Mouse (Mus musculus): Measurements from ENCODE around the gene Fkbp8. TPM values are rescaled to one million over a fixed set of nuclear protein-coding genes. Genes with fewer than 3 reads are reported as not detected.
A peak's percentile ranks its signal among the peaks of the same experiment; 100 is the strongest.

Gene Fkbp8
- polyA plus RNA-seq, 1 experiment from 2014 or later: 389 TPM

DNA sequence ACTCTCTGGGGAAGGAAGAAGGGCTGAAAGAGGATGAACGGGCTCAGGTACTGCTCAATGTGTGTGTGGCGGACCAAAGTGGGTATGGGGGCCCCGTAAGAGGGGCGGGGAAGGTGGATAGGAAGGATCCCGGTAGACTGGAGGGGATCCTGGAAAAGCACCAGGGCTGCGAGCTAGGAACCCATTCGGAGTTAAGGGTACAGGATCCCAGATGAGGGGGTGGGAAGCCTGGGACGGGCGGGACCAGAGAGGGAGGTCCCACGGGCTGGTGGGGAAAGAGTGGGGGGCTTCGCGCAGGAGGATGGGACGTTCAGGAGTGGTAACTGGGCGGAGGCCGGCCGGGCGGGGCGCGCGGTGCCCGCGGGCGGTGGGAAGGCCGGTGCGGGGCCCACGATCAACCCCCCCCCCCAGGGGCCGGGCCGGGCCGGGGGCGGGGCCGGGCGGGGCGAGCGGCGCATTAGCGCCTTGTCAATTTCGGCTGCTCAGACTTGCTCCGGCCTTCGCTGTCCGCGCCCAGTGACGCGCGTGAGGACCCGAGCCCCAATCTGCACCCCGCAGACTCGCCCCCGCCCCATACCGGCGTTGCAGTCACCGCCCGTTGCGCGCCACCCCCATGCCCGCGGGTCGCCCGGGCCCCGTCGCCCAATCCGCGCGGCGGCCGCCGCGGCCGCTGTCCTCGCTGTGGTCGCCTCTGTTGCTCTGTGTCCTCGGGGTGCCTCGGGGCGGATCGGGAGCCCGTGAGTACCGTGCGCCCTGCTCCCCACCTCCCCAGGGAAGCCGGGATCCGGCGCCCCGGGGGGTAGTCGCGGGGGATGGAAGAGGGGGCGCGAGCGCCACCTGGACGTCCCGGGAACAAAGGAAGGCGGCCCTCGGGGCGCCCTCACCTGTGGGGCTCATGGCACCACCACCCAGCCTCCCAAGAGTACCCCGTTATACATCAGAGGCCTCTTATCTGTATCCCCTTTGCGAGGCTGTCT lies 34.6 kb upstream of the Fkbp8 start, which contains the start of gene Crlf1:
Gene Crlf1, plus strand, starts transcription at position 495 of the 977 bp plus-strand sequence.
- no peak within 1 kb of the TSS for H3K27ac ChIP-seq (replicated peaks)
- peak within 1 kb of the TSS; percentile 63 for H3K4me2 ChIP-seq
- peaks cover 99% of the 10 kb centered on the region for H3K27me3 ChIP-seq (replicated peaks)
- ATAC-seq (ENCODE audit: low FRiP score): no peak
- peak within 1 kb of the TSS; percentile 26 for H3K9ac ChIP-seq (replicated peaks)
- H3K4me1 ChIP-seq: peaks cover 61% of the 10 kb centered on the region
- under 1% methylated on average over 55 of the region's 93 CpGs for WGBS
- H3K9me3 ChIP-seq (replicated peaks): no peaks in the 10 kb centered on the region
- H3K4me3 ChIP-seq (replicated peaks): peak within 1 kb of the TSS; percentile 35
- H3K36me3 ChIP-seq: no peaks in the 10 kb centered on the region

- ATAC-seq (ENCODE audit: low FRiP score): no peak
- no peaks in the 10 kb centered on the region for H3K36me3 ChIP-seq
- peaks cover 99% of the 10 kb centered on the region for H3K27me3 ChIP-seq (replicated peaks)
- H3K4me3 ChIP-seq (replicated peaks): peak overlapping the region; percentile 35
- H3K27ac ChIP-seq (replicated peaks): no peak overlapping the region
- H3K9ac ChIP-seq (replicated peaks): 0 out of 2 replicates have a peak overlapping the region, but pooled peaks have one; percentile 17
- H3K4me2 ChIP-seq: peak overlapping the region; percentile 63
- 1% methylated on average over 44 of the region's 47 CpGs for WGBS
- H3K4me1 ChIP-seq: peaks cover 52% of the 10 kb centered on the region
- no peaks in the 10 kb centered on the region for H3K9me3 ChIP-seq (replicated peaks)
These were observed 33.7 kb upstream of the Fkbp8 start for GRCm38 (mm10) chr8:70493692-70494415.

GRCm38 (mm10) chr8:70494416-70494945 lies 33.0 kb upstream of the Fkbp8 start:
- WGBS: 4% methylated on average over 28 of the region's 28 CpGs
- peak overlapping the region; percentile 35 for H3K4me3 ChIP-seq (replicated peaks)

GRCm38 (mm10) chr8:70495001-70495770 lies 32.3 kb upstream of the Fkbp8 start:
- Histone ChIP-seq H3K36me3 (no peaks in the 10 kb centered on the region), H3K9ac (replicated peaks) (no peak overlapping the region), H3K4me3 (replicated peaks) (no peak overlapping the region), H3K4me2 (peak overlapping the region; percentile 20), H3K27me3 (replicated peaks) (peaks cover 98% of the 10 kb centered on the region), H3K4me1 (peaks cover 41% of the 10 kb centered on the region), H3K9me3 (replicated peaks) (no peaks in the 10 kb centered on the region), H3K27ac (replicated peaks) (no peak overlapping the region)
- 0 out of 2 replicates have a peak, but pooled peaks have one; percentile 15 for ATAC-seq (ENCODE audit: low FRiP score)
- WGBS: 2% methylated on average over 21 of the region's 21 CpGs

More at GRCm38 (mm10) chr8:70494416-70494945, 33.0 kb upstream of the Fkbp8 start:
- H3K27me3 ChIP-seq (replicated peaks): peaks cover 98% of the 10 kb centered on the region
- peak overlapping the region; percentile 63 for H3K4me2 ChIP-seq
- no peak overlapping the region for H3K9ac ChIP-seq (replicated peaks)
- H3K36me3 ChIP-seq: no peaks in the 10 kb centered on the region
- H3K27ac ChIP-seq (replicated peaks): no peak overlapping the region
- H3K4me1 ChIP-seq: peaks cover 45% of the 10 kb centered on the region
- ATAC-seq (ENCODE audit: low FRiP score): no peak
- no peaks in the 10 kb centered on the region for H3K9me3 ChIP-seq (replicated peaks)

DNA sequence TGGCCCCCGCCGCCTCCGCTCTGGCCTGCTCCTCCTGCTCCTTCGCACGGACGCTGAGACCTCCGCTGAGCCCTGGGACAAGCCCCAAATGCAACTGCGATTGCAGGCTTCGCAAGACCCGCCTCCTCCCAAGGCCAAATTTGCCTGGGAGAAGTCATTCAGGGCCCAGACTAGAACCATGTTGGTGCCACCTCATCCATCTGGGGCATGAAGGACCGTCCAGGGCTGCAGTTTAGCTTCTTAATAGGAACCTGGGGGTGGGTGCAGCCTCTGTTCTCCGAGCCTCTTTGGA lies 31.8 kb upstream of the Fkbp8 start:
- Histone ChIP-seq H3K27me3 (replicated peaks) (peaks cover 98% of the 10 kb centered on the region), H3K9ac (replicated peaks) (no peak overlapping the region), H3K27ac (replicated peaks) (no peak overlapping the region), H3K9me3 (replicated peaks) (no peaks in the 10 kb centered on the region), H3K4me3 (replicated peaks) (no peak overlapping the region), H3K4me1 (peaks cover 45% of the 10 kb centered on the region), H3K4me2 (peak overlapping the region; percentile 20), H3K36me3 (no peaks in the 10 kb centered on the region)
- ATAC-seq (ENCODE audit: low FRiP score): no peak
- WGBS: 8% methylated on average over 12 of the region's 12 CpGs

DNA sequence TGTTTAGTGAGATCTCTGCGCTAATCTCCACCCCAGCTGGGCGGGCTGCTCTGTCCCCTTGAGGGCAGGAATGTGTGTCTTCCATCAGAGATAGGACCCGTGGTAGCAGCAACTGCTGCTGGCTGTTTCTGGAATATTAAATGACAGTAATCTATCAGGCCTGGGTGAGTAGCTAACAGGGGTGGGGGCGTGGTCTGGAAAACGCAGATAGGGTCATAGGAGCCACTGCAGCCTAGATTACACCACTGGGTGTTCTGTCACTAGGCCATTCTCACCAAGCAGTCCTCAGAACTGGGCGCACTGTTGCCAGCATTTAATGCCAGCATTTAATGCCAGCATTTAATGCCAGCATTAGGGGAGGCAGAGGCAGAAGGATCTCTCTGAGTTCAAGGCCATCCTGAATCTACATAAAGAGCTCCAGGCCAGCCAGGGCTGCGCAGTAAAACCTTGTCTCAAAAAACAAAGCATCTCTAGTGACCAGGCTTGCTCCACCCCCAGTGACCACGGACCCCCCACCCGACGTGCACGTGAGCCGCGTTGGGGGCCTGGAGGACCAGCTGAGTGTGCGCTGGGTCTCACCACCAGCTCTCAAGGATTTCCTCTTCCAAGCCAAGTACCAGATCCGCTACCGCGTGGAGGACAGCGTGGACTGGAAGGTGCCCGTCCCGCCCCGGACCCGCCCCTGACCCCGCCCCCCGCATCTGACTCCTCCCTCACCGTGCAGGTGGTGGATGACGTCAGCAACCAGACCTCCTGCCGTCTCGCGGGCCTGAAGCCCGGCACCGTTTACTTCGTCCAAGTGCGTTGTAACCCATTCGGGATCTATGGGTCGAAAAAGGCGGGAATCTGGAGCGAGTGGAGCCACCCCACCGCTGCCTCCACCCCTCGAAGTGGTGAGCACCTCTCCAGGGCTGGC lies 26.9 kb upstream of the Fkbp8 start:
- H3K4me2 ChIP-seq: peak overlapping the region; percentile 46
- 11% methylated on average over 39 of the region's 39 CpGs for WGBS

DNA sequence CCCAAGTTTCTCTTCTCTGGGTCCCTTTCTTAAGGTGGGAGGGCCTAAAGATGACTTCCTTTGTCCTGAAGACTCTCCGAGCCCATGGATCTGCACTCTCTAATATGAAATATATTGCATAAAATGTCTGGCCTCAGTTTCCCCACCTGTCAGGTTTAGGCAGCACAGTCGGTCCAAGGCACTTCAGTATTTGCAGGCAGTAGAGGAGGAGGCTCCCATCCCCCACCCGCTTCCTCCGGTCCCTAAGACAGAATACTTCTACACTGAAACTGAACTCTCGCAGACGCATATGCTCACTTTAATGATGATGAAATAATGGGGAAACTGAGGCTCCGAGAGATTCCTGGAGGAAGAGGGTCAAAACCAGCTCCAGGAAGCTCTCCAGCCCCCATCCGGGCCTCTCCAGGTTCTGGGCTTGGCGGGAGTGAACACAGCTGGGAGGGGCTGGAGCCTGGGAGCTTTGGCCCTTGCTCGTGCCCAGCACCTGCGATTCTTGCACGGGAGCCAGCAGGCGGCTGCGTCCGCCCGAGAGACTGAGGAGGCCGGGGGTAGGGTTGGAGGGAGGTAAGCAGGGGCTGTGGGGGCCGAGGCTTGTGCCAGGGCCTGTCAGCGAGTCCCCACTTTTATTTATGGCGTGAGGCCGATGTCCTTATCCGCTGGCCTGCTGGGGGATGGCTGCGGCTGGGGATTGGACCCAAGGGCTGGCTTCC lies 25.5 kb upstream of the Fkbp8 start:
- H3K9ac ChIP-seq (replicated peaks): peak overlapping the region; percentile 17; the same call in 1 of the 2 replicates
- peaks cover 4% of the 10 kb centered on the region for H3K36me3 ChIP-seq
- peaks cover 67% of the 10 kb centered on the region for H3K27me3 ChIP-seq (replicated peaks)
- 9% methylated on average over 23 of the region's 23 CpGs for WGBS
- H3K4me1 ChIP-seq: peaks cover 61% of the 10 kb centered on the region
- H3K4me3 ChIP-seq (replicated peaks): no peak overlapping the region
- H3K4me2 ChIP-seq: no peak overlapping the region
- H3K9me3 ChIP-seq (replicated peaks): no peaks in the 10 kb centered on the region
- no peak overlapping the region; the same call in 1 of the 2 replicates for H3K27ac ChIP-seq (replicated peaks)
- ATAC-seq (ENCODE audit: low FRiP score): no peak

More for the DNA sequence above, 26.9 kb upstream of the Fkbp8 start:
- no peak overlapping the region for H3K9ac ChIP-seq (replicated peaks)
- peaks cover 3% of the 10 kb centered on the region; the same call in 1 of the 2 replicates for H3K36me3 ChIP-seq
- no peak overlapping the region for H3K27ac ChIP-seq (replicated peaks)
- no peaks in the 10 kb centered on the region for H3K9me3 ChIP-seq (replicated peaks)
- peaks cover 81% of the 10 kb centered on the region for H3K27me3 ChIP-seq (replicated peaks)
- H3K4me1 ChIP-seq: peaks cover 54% of the 10 kb centered on the region
- ATAC-seq (ENCODE audit: low FRiP score): no peak
- peak overlapping the region; percentile 24; the same call in 1 of the 2 replicates for H3K4me3 ChIP-seq (replicated peaks)

DNA sequence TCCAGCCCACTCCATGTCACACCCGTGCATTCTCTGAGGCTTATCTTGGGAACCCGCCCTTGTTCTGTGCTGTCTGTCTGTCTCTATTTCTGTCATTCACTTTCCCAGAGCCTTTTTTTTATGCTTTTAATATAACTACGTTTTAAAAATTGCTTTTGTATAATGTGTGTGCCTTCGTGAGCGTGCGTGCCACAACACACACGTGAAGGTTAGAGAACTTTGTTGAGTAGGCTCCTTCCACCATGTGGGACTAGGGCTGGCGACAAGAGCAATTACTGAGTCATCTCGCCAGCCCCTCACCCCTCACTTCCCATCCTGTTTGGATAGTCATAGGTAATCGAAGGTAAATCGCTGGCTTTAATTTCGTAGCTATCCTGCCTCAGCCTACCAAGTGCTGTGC lies 25.0 kb upstream of the Fkbp8 start:
- 37% methylated on average over 12 of the region's 12 CpGs for WGBS
- Histone ChIP-seq H3K27me3 (replicated peaks) (peaks cover 62% of the 10 kb centered on the region), H3K36me3 (peaks cover 9% of the 10 kb centered on the region), H3K4me3 (replicated peaks) (no peak overlapping the region), H3K4me1 (peaks cover 62% of the 10 kb centered on the region), H3K4me2 (no peak overlapping the region), H3K9me3 (replicated peaks) (no peaks in the 10 kb centered on the region), H3K27ac (replicated peaks) (no peak overlapping the region; the same call in 1 of the 2 replicates), H3K9ac (replicated peaks) (0 out of 2 replicates have a peak overlapping the region, but pooled peaks have one; percentile 17)
- ATAC-seq (ENCODE audit: low FRiP score): no peak

- WGBS: 12% methylated on average over 46 of the region's 46 CpGs
- H3K4me3 ChIP-seq (replicated peaks): peak overlapping the region; percentile 10; the same call in 1 of the 2 replicates
- H3K4me2 ChIP-seq: peak overlapping the region; percentile 19; the same call in 1 of the 2 replicates
- H3K9me3 ChIP-seq (replicated peaks): no peaks in the 10 kb centered on the region
- H3K4me1 ChIP-seq: peaks cover 62% of the 10 kb centered on the region
- no peak overlapping the region for H3K27ac ChIP-seq (replicated peaks)
- peaks cover 55% of the 10 kb centered on the region for H3K27me3 ChIP-seq (replicated peaks)
- peaks cover 15% of the 10 kb centered on the region for H3K36me3 ChIP-seq
- ATAC-seq (ENCODE audit: low FRiP score): no peak
- no peak overlapping the region for H3K9ac ChIP-seq (replicated peaks)
These were observed 24.3 kb upstream of the Fkbp8 start for GRCm38 (mm10) chr8:70503062-70503750.
